Mouse (Mus musculus) forebrain, embryonic 15.5 days (tissue): Measurements from ENCODE around the gene Fam213b. TPM values are rescaled to one million over a fixed set of nuclear protein-coding genes. Genes with fewer than 3 reads are reported as not detected.

Experiments
- ATAC-seq: fragments of 200-750 bp; cut with Nextera tagmentation; replicated peaks from 2 replicates; pipeline ENCODE4 v1.8.0; 2017; ENCODE audit warnings: mild to moderate bottlenecking, moderate TSS enrichment, moderate library complexity
- H3K27ac ChIP-seq: fragments of 300-500 bp; sonication (generic); replicated peaks from 2 replicates; pipeline ENCODE4 v1.5.1; 2015; ENCODE audit warnings: mild to moderate bottlenecking, inconsistent platforms
- H3K27me3 ChIP-seq: fragments of 300-500 bp; sonication (generic); 2 replicates; pipeline ENCODE4 v1.6.1; 2015; ENCODE audit warnings: inconsistent platforms
- H3K36me3 ChIP-seq: fragments of 300-500 bp; sonication (generic); 2 replicates; pipeline ENCODE4 v1.6.1; 2015; ENCODE audit warnings: mild to moderate bottlenecking, inconsistent platforms
- H3K4me1 ChIP-seq: fragments of 300-500 bp; sonication (generic); 2 replicates; pipeline ENCODE4 v1.6.1; 2015; ENCODE audit warnings: inconsistent platforms
- H3K4me2 ChIP-seq: fragments of 300-500 bp; sonication (generic); replicated peaks from 2 replicates; pipeline ENCODE4 v1.6.1; 2015; ENCODE audit warnings: mild to moderate bottlenecking, inconsistent platforms
- H3K4me3 ChIP-seq: fragments of 300-500 bp; sonication (generic); 2 replicates; pipeline ENCODE4 v1.5.1; 2015; ENCODE audit warnings: mild to moderate bottlenecking, inconsistent platforms
- H3K9ac ChIP-seq: fragments of 300-500 bp; sonication (generic); replicated peaks from 2 replicates; pipeline ENCODE4 v1.6.1; 2015; ENCODE audit warnings: mild to moderate bottlenecking, inconsistent platforms
- H3K9me3 ChIP-seq: fragments of 300-500 bp; sonication (generic); 2 replicates; pipeline ENCODE4 v1.6.1; 2016; ENCODE audit warnings: inconsistent platforms
- WGBS: fragments of 180-500 bp; shearing (Covaris S2); methylation state at CpG from one replicate; pipeline ENCODE4 v1.1.7; 2015; ENCODE audit warnings: mixed read lengths; 5-methylcytosine and 5-hydroxymethylcytosine counted together
- polyA plus RNA-seq: library from polyadenylated mRNA; unstranded; fragments of >200 nt; fragmentation: Nextera tagmentation; extraction: Ambion mirVana; gene quantifications from 2 replicates; pipeline ENCODE4 v1.2.1, GENCODE M21; 2015

Gene Fam213b
- polyA plus RNA-seq, 1 experiment from 2014 or later = 40.5 TPM

DNA sequence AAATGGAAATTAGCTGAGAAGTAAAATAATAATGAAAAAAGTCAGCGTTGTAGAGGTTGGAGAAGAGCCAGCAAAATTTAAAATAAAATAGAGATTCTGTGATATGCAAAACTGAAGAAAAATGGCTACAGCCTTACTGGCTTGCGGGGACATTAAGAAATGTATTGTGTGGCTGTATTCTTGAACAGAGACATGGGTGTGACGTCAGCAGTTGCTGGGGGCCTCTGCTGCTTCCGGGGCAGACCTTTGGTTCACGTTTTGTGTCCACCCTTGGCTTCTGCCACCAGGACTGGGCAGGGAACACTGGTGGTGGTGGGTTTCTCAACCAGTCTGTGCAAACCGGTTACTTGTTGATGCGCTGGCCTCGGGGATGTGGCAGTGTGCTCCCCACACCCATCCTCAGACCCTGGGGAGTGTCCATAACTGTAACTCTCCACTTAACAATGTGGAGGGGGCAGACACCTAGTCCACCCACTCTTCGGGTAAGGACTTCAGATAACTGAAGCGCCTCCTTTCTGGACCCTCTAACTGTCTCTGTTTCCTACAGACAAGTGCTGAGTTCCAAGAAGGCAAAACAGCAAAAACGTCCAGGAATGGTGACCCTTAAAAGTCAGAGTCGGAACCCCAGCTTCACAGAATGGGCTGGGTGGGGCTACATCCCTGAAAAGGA is 44.1 kb downstream of the Fam213b start:
- peaks cover 16% of the 10 kb centered on the region for H3K4me1 ChIP-seq
- no peak for ATAC-seq
- WGBS = 55% methylated on average over 12 of the region's 12 CpGs
- H3K27me3 ChIP-seq = peaks cover 19% of the 10 kb centered on the region
- no peak overlapping the region for H3K27ac ChIP-seq
- no peak overlapping the region for H3K9ac ChIP-seq
- H3K4me3 ChIP-seq = no peak overlapping the region
- H3K9me3 ChIP-seq = no peaks in the 10 kb centered on the region
- peak overlapping the region; percentile 74 for H3K4me2 ChIP-seq
- no peaks in the 10 kb centered on the region for H3K36me3 ChIP-seq

DNA sequence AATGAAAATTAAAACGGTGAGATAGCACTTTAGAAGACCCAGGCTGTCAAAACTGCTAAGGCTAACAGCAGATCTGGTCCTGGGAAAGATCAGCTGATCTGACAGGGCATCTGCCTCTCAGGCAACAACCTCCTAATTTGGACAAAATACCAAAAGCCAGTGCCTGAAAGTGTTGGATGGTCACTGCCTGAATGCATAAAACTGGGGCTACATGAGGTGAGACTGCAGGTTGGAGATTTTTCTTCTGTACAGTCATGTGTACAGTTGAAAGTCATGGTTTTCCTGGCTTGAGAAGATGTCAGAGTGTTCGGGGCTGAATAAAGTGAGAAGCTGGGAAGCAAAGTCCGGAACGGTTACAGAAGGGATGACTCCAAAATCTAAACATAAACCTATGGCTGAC is 45.1 kb downstream of the Fam213b start:
- no peaks in the 10 kb centered on the region for H3K9me3 ChIP-seq
- 70% methylated on average over 4 of the region's 4 CpGs for WGBS
- no peak overlapping the region for H3K9ac ChIP-seq
- no peak overlapping the region for H3K4me3 ChIP-seq
- peaks cover 19% of the 10 kb centered on the region for H3K27me3 ChIP-seq
- no peak for ATAC-seq
- H3K36me3 ChIP-seq = no peaks in the 10 kb centered on the region
- H3K4me1 ChIP-seq = peaks cover 16% of the 10 kb centered on the region
- H3K27ac ChIP-seq = no peak overlapping the region
- no peak overlapping the region for H3K4me2 ChIP-seq

DNA sequence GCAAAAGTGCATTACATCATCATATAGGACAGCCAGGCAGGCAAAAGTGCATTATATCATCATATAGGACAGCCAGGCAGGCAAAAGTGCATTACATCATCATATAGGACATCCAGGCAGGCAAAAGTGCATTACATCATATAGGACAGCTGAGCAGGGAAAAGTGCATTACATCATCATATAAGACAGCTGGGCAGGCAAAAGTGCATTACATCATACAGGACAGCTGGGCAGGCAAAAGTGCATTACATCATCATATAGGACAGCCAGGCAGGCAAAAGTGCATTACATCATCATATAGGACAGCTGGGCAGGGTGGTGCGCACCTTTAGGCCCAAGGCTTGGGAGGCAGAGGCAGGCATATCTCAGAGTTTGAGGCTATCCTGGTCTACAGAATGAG is 46.2 kb downstream of the Fam213b start:
- Histone ChIP-seq H3K36me3 (no peaks in the 10 kb centered on the region), H3K27me3 (peaks cover 19% of the 10 kb centered on the region), H3K4me3 (no peak overlapping the region), H3K4me2 (no peak overlapping the region), H3K27ac (no peak overlapping the region), H3K4me1 (peaks cover 16% of the 10 kb centered on the region), H3K9ac (no peak overlapping the region), H3K9me3 (no peaks in the 10 kb centered on the region)
- 90% methylated on average over 1 of the region's 1 CpGs for WGBS
- ATAC-seq = no peak

Other genes starting within 250 kb of the Fam213b start
- not detected in 2 replicates for gene Actrt2, start 231.3 kb downstream of the Fam213b start, polyA plus RNA-seq
- gene Ttc34, start 61.7 kb downstream of the Fam213b start, polyA plus RNA-seq = 1.3 TPM in 2 replicates
- gene Mmel1, start 29.6 kb downstream of the Fam213b start, polyA plus RNA-seq = 0.36 and 0.56 TPM in 2 replicates
- 0.36 TPM in 1 of 2 replicates, not detected in the other for gene Tnfrsf14, start 29.4 kb upstream of the Fam213b start, polyA plus RNA-seq
- 125 and 127 TPM in 2 replicates for gene Hes5, start 61.8 kb upstream of the Fam213b start, polyA plus RNA-seq
- gene Pank4, start 65.0 kb upstream of the Fam213b start, polyA plus RNA-seq = 43.5 and 48.9 TPM in 2 replicates
- 10.0 and 12.7 TPM in 2 replicates for gene Plch2, start 157.6 kb upstream of the Fam213b start, polyA plus RNA-seq
- gene Pex10, start 167.9 kb upstream of the Fam213b start, polyA plus RNA-seq = 22.0 and 23.5 TPM in 2 replicates
- gene Rer1, start 187.2 kb upstream of the Fam213b start, polyA plus RNA-seq = 127 TPM in 2 replicates
- 8.8 and 8.9 TPM in 2 replicates for gene Morn1, start 187.4 kb upstream of the Fam213b start, polyA plus RNA-seq